Mouse (Mus musculus) heart, embryonic 14.5 days (tissue): ENCODE results near the gene Rtn4rl2. TPM values are rescaled to one million over a fixed set of nuclear protein-coding genes. Genes with fewer than 3 reads are reported as not detected.

Experiments
- ATAC-seq: fragments of 200-750 bp; cut with Nextera tagmentation; 2 replicates; pipeline ENCODE4 v1.8.0; 2017; ENCODE audit warnings: low read depth, moderate TSS enrichment; ENCODE audit not compliant: insufficient number of reproducible peaks, insufficient read depth, low FRiP score
- H3K27ac ChIP-seq, 2 experiments: fragments of 200-500 bp in 1 of 2; fragments of 300-500 bp in 1 of 2; sonication (generic) in 1 of 2; replicated peaks in 1 of 2; 2 replicates each; pipeline ENCODE4 v1.5.1; 2012 to 2014; ENCODE audit warnings: low read depth in 2 of 2, low read length in 2 of 2, control low read depth in 1 of 2, mild to moderate bottlenecking in 1 of 2, mixed read lengths in 1 of 2; ENCODE audit not compliant: control insufficient read depth in 1 of 2, insufficient read depth in 1 of 2
- H3K27me3 ChIP-seq: fragments of 300-500 bp; sonication (generic); 2 replicates; pipeline ENCODE4 v1.6.1; 2014; ENCODE audit warnings: mild to moderate bottlenecking, low read length, control low read depth; ENCODE audit not compliant: control insufficient read depth, insufficient read depth
- H3K36me3 ChIP-seq: fragments of 300-500 bp; sonication (generic); 2 replicates; pipeline ENCODE4 v1.6.1; 2014; ENCODE audit warnings: mild to moderate bottlenecking, control low read depth, low read length, mixed read lengths; ENCODE audit not compliant: control insufficient read depth, insufficient read depth
- H3K4me1 ChIP-seq, 2 experiments: fragments of 200-500 bp in 1 of 2; fragments of 300-500 bp in 1 of 2; sonication (generic) in 1 of 2; 2 replicates each; pipeline ENCODE4 v1.6.1; 2012 to 2014; ENCODE audit warnings: low read length in 2 of 2, control low read depth in 1 of 2, mixed read lengths in 1 of 2; ENCODE audit not compliant: control insufficient read depth in 2 of 2, insufficient read depth in 2 of 2
- H3K4me2 ChIP-seq: fragments of 300-500 bp; sonication (generic); 2 replicates; pipeline ENCODE4 v1.6.1; 2014; ENCODE audit warnings: mild to moderate bottlenecking, low read length
- H3K4me3 ChIP-seq, 2 experiments: fragments of 200-500 bp in 1 of 2; fragments of 300-500 bp in 1 of 2; sonication (generic) in 1 of 2; 2 replicates each; pipeline ENCODE4 v1.5.1; 2012 to 2014; ENCODE audit warnings: low read length in 2 of 2, mild to moderate bottlenecking in 2 of 2, control low read depth in 1 of 2, low read depth in 1 of 2, moderate library complexity in 1 of 2; ENCODE audit not compliant: control insufficient read depth in 1 of 2, insufficient read depth in 1 of 2
- H3K9ac ChIP-seq: fragments of 300-500 bp; sonication (generic); 2 replicates; pipeline ENCODE4 v1.6.1; 2014; ENCODE audit warnings: mild to moderate bottlenecking, low read length
- H3K9me3 ChIP-seq: fragments of 300-500 bp; sonication (generic); 2 replicates; pipeline ENCODE4 v1.6.1; 2016; ENCODE audit warnings: low read length, control low read depth; ENCODE audit not compliant: control insufficient read depth
- WGBS: fragments of 180-500 bp; shearing (Covaris S2); extraction: QIAGEN DNeasy Blood & Tissue Kit; methylation state at CpG from one replicate; pipeline ENCODE4 v1.1.7; 2014; 5-methylcytosine and 5-hydroxymethylcytosine counted together
- polyA plus RNA-seq: library from polyadenylated mRNA; unstranded; fragments of >200 nt; fragmentation: Nextera tagmentation; extraction: Ambion mirVana; gene quantifications from 2 replicates; pipeline ENCODE4 v1.2.1, GENCODE M21; 2014

The Rtn4rl2 gene
- polyA plus RNA-seq, 1 experiment from 2014 or later: 2.2 TPM

DNA sequence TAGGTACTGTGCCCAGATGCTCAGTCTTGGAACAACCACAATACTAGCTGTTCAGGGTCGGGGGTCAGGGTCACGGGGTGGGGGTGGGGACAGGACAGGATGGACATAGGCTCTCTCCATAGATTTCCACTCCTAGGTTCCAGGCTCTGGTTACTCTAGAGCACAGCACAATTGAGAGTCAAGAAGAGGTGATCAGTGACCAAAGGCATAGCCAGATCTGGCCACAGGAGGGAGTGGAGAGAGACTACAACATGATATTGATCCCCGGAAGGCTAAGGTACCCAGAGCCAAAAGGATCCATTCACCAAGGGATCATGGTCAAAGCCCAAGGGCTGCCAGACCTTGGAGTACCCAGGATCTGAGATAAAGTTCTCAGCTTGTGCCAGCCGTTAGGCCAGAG lies 1.9 kb downstream of the Rtn4rl2 start:
- Histone ChIP-seq H3K4me1 (peaks cover 19 to 45% of the 10 kb centered on the region in 2 experiments), H3K36me3 (no peaks in the 10 kb centered on the region), H3K9me3 (no peaks in the 10 kb centered on the region), H3K27ac (no peak overlapping the region), H3K4me3 (no peak overlapping the region), H3K9ac (no peak overlapping the region), H3K27me3 (peaks cover 98% of the 10 kb centered on the region), H3K4me2 (no peak overlapping the region)
- ATAC-seq: no peak
- WGBS: 46% methylated on average over 4 of the region's 4 CpGs

DNA sequence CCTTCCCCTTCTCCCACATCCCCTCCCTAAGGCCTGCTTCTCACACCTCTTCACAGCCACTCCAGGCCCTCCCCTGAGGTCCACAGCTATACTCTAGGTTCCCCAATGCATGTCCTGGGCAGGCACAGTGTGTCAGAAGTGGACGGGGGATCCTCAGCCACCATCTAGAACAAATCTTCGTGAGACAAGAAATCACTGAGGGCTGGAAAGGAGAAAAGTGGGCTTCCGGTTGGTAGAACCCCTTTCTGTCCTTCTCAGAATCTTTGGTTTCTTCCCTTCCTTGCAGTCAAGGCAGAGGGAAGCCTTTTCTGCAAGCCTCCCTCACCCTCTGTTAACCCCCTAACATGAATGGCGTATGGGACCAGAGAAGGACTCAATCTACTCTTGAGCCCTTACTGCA lies 2.6 kb downstream of the Rtn4rl2 start:
- no peak overlapping the region for H3K4me3 ChIP-seq
- 72% methylated on average over 4 of the region's 4 CpGs for WGBS
- H3K4me2 ChIP-seq: no peak overlapping the region
- H3K9me3 ChIP-seq: no peaks in the 10 kb centered on the region
- peaks cover 96% of the 10 kb centered on the region for H3K27me3 ChIP-seq
- peaks cover 17 to 39% of the 10 kb centered on the region in 2 experiments for H3K4me1 ChIP-seq
- H3K36me3 ChIP-seq: no peaks in the 10 kb centered on the region
- ATAC-seq: no peak
- H3K9ac ChIP-seq: no peak overlapping the region
- no peak overlapping the region for H3K27ac ChIP-seq

DNA sequence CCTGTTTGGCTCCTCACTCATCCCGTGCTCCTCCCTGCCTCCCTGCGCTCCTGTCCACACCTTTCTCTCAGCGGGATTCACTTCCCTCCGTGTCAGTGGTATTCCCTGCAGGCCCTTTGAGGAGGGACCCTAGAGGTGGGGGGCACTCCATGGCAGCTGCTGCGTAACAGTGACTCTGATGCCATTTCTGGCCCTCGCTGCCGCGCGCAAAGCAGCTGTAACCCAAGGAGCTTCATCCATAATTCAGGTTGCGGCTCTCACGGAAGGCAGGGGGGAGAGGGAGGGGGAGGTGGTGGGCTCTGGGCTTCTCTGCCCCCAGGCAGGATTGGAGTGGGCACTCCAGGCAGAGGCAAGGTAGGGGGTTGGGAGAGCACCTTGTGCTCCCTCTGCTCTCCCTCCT lies 3.0 kb downstream of the Rtn4rl2 start:
- Histone ChIP-seq H3K4me3 (no peak overlapping the region), H3K9ac (no peak overlapping the region; the same call in 1 of the 2 replicates)

DNA sequence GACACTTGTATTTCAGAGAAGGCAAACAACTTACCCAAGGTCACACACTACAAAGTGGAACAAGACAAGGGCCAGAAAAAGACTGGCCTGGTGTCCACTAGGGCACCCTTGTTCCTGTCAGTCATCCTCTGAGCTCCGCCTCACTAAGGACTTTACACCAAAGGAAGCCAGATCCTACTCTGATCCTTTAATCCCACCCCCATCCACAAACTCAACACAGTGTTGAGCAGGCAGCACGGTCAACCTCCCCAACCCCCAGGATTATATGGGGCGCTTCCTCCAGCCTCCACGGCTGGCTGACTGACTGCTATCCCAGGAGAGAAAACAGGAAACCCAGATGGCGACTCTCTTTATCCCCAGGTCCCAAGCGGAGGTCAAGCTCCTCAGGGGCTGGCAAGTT lies 3.4 kb downstream of the Rtn4rl2 start:
- peak overlapping the region; percentile 51 for H3K4me2 ChIP-seq
- 2% methylated on average over 6 of the region's 6 CpGs for WGBS

More for the DNA sequence above, 3.0 kb downstream of the Rtn4rl2 start:
- H3K36me3 ChIP-seq: no peaks in the 10 kb centered on the region
- 5% methylated on average over 11 of the region's 11 CpGs for WGBS
- no peak for ATAC-seq
- H3K4me1 ChIP-seq: peaks cover 15 to 37% of the 10 kb centered on the region in 2 experiments
- no peaks in the 10 kb centered on the region for H3K9me3 ChIP-seq
- no peak overlapping the region for H3K27ac ChIP-seq
- peaks cover 92% of the 10 kb centered on the region for H3K27me3 ChIP-seq
- H3K4me2 ChIP-seq: peak overlapping the region; percentile 51

DNA sequence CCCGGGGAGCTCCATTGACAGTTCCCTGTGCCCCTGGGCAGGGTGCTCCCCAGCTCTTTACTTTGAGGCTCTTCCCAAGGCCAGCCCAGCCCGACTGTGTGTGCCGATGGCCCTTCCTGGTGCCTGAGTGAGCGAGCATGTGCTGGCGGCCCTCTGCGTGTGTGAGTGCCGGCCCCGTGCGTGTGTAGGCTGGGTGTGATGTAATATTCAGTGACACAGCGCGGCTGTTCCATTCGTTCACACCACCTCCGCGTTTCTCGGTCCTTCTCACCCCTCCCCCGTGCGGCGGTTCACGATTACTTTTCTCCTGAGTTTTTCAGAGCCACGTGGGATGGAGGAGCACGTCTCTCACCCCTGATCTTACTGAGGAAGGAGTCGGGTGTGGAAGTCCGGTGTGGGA lies 3.9 kb downstream of the Rtn4rl2 start:
- 0 out of 4 replicates have a peak overlapping the region, but pooled peaks of 1 of the 2 experiments have one; percentile 2 for H3K4me3 ChIP-seq
- H3K27ac ChIP-seq: no peak overlapping the region
- no peaks in the 10 kb centered on the region for H3K36me3 ChIP-seq
- no peak for ATAC-seq
- peaks cover 9 to 30% of the 10 kb centered on the region in 2 experiments for H3K4me1 ChIP-seq
- 2% methylated on average over 23 of the region's 23 CpGs for WGBS
- H3K9ac ChIP-seq: peak overlapping the region; percentile 34
- no peaks in the 10 kb centered on the region for H3K9me3 ChIP-seq
- peaks cover 84% of the 10 kb centered on the region for H3K27me3 ChIP-seq
- peak overlapping the region; percentile 51 for H3K4me2 ChIP-seq

More for the DNA sequence above, 3.4 kb downstream of the Rtn4rl2 start:
- no peaks in the 10 kb centered on the region for H3K36me3 ChIP-seq
- H3K9me3 ChIP-seq: no peaks in the 10 kb centered on the region
- peaks cover 89% of the 10 kb centered on the region for H3K27me3 ChIP-seq
- no peak overlapping the region for H3K27ac ChIP-seq
- no peak overlapping the region; the same call in 1 of the 2 replicates for H3K9ac ChIP-seq
- no peak for ATAC-seq
- peaks cover 14 to 35% of the 10 kb centered on the region in 2 experiments for H3K4me1 ChIP-seq
- no peak overlapping the region for H3K4me3 ChIP-seq

DNA sequence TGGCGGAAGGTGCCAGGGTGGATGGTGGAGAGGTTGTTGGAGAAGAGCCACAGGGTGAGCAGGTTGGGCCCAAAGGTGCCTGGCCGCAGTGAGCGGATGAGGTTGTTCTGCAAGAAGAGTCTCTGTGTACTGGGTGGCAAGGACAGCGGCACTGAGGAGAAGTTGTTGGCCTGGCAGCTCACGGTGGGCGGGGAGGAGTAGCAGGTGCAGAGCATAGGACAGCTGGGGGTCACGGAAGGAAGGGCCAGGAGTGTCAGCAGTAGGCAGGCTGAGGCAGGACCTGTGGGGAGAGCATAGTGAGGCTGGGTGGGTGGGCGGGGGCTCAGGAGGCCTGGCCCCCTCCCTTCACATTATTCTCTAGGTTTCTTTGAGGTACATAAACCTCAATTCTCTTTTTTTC lies 5.9 kb downstream of the Rtn4rl2 start:
- Histone ChIP-seq H3K4me3 (no peak overlapping the region), H3K9ac (no peak overlapping the region), H3K9me3 (no peaks in the 10 kb centered on the region), H3K36me3 (no peaks in the 10 kb centered on the region), H3K4me1 (peaks cover 6 to 15% of the 10 kb centered on the region in 2 experiments), H3K27me3 (peaks cover 80% of the 10 kb centered on the region), H3K4me2 (no peak overlapping the region), H3K27ac (no peak overlapping the region)
- no peak for ATAC-seq
- 66% methylated on average over 7 of the region's 8 CpGs for WGBS

DNA sequence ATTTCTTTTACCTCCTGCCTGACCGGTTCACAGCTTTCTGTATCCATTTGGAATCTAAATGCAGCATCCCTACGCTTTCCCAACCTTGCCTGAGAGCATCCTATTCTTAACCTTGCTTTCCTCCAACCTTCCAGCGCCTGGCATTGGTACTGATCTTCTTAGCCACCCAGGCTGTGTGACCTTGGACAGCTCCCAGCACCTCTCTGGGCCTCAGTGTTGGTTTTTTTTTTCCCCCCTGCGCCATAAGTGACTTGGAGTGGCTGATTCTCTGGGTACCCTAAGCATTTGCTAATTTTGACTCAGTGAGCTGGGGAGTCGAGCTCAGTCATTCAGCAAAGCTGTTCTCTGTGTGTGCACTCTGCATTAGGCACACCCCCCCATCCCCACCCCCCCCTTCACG lies 10.7 kb downstream of the Rtn4rl2 start:
- 32% methylated on average over 6 of the region's 6 CpGs for WGBS
- no peaks in the 10 kb centered on the region for H3K9me3 ChIP-seq
- peaks cover 3 to 5% of the 10 kb centered on the region in 2 experiments; a peak in 1 of 4 replicates for H3K4me1 ChIP-seq
- no peak overlapping the region for H3K4me2 ChIP-seq
- peaks cover 79% of the 10 kb centered on the region for H3K27me3 ChIP-seq
- H3K27ac ChIP-seq: no peak overlapping the region
- H3K9ac ChIP-seq: no peak overlapping the region
- no peaks in the 10 kb centered on the region for H3K36me3 ChIP-seq
- no peak for ATAC-seq
- no peak overlapping the region for H3K4me3 ChIP-seq

DNA sequence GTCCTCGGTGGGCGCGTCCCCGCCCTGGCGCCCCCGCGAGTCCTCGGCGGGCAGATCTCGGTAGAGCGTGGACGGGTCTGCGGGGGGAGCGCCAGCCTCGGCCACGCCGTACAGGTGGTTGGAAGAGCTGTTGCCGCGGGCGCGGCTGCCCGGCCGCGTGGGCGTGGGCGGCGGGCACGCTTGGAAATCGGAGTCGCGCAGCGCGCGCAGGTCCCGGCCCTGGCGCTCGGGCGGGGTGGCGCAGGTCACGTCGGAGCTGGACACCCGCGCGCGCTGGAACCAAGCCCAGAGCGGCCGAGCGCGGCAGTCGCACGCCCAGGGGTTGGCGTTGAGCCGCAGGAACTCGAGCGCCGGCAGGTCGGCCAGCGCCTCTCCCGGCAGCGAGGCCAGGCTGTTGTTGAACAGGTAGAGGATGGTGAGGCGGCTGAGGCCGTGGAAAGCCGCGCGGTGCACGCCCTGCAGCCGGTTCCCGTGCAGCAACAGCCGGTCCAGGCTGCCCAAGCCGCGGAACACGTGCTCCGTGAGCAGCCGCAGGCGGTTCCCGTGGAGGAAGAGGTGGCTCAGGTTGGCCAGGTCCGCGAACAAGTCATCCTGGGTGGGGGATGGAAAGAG lies 14.3 kb downstream of the Rtn4rl2 start:
- Histone ChIP-seq H3K4me2 (peak overlapping the region; percentile 86), H3K4me1 (peaks cover 3 to 5% of the 10 kb centered on the region in 2 experiments; a peak in 1 of 4 replicates), H3K36me3 (no peaks in the 10 kb centered on the region), H3K9me3 (no peaks in the 10 kb centered on the region), H3K27me3 (peaks cover 94% of the 10 kb centered on the region), H3K9ac (peak overlapping the region; percentile 49), H3K4me3 (peak overlapping the region; percentile 33 to 47), H3K27ac (no peak overlapping the region)
- WGBS: 2% methylated on average over 74 of the region's 78 CpGs
- ATAC-seq: peak; percentile 32; the same call in 1 of the 2 replicates
